8 mouse cellular contexts compared by ENCODE assay signal in the genomic region with DNA sequence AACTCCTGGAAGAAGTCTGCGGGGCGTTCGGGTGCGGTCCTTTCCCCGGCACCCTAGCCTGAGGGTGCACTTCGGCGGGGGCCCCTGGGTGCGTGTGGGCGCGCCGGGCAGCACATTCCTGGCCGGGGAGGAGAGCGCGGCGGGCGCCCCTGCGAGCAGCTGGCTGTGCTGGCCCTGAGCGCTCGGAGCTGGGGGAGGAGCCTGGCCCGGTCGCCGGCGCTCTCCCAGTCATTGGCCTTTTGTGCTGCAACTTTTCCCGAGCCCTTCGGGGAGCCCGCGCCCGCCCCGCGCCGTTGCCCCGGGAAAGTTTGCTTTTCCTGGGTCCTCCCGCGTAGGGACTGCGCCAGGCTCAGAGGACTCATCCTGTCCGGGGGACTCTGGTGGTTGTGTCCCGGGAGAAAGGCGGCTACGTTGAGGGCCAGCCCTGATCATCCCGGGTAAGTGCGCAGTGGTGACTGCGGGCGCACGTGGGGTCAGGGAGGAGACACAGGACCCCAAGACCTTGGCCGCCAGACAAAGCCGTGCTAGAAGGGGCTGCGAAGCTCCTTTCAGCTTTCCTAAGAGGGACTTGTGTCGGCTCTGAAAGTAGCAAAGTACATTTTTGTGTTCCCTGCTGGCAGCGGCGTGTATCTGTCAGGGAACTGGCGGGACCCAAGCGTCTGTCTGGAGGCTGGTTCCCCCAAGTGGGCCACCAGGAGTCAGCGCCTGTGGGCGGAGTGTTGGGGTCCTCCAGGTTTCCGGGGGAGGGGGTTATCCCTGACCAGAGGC.
DNase-seq lines count a peak whose midpoint lies in the region; ATAC-seq and TF ChIP-seq lines count a peak whose summit lies in the region.

No protein-coding gene starts in this region.

- H3K4me1 ChIP-seq in intestine, embryonic 16.5 days (ENCODE audit: control insufficient read depth, insufficient read depth, low read length) = peaks cover 33% of the 10 kb centered on the region
- peaks cover 25% of the 10 kb centered on the region for H3K4me1 ChIP-seq in lung, adult 2 months (ENCODE audit: control insufficient read depth, insufficient read depth, low read length)
- H3K4me1 ChIP-seq in neural tube, embryonic 15.5 days = peaks cover 19% of the 10 kb centered on the region

- H3K27me3 ChIP-seq in intestine, embryonic 16.5 days (replicated peaks; ENCODE audit: control insufficient read depth, insufficient read depth, low read length) = no peaks in the 10 kb centered on the region
- H3K27me3 ChIP-seq in neural tube, embryonic 15.5 days (replicated peaks) = 0 out of 2 replicates have a peak, but pooled peaks cover 5% of the 10 kb centered on the region

- peak; percentile 67 for ATAC-seq in common myeloid progenitor, adult 5-6 weeks (replicated peaks; ENCODE audit: low read depth, poor library complexity, severe bottlenecking)
- peak; percentile 59 for ATAC-seq in granulocyte monocyte progenitor cell, adult 5-6 weeks (replicated peaks; ENCODE audit: poor library complexity, severe bottlenecking)
- peak; percentile 92 for ATAC-seq in intestine, embryonic 16.5 days
- ATAC-seq in neural tube, embryonic 15.5 days (ENCODE audit: low FRiP score) = peak; percentile 83

- DNase-seq in layer of hippocampus, adult 11-12 months (ENCODE audit: low spot score) = peak; percentile 17
- DNase-seq in layer of hippocampus, postnatal 14 days (ENCODE audit: low spot score in 2 of 2) = no peak
- peak; percentile 86 for DNase-seq in lung, adult 2 months
- DNase-seq in thymus, postnatal 36 days = peak; percentile 51 to 60

- no peaks in the 10 kb centered on the region for H3K9me3 ChIP-seq in intestine, embryonic 16.5 days (ENCODE audit: control insufficient read depth, low read length)
- H3K9me3 ChIP-seq in neural tube, embryonic 15.5 days (replicated peaks) = no peaks in the 10 kb centered on the region

- under 1% methylated on average over 52 of the region's 55 CpGs for WGBS in intestine, embryonic 16.5 days
- WGBS in lung, adult 2 months = under 1% methylated on average over 55 of the region's 55 CpGs
- whole genome bisulfite sequencing in neural tube, embryonic 15.5 days = 0% methylated on average over 54 of the region's 55 CpGs

- TF ChIP-seq CTCF in lung, adult 2 months (IDR thresholded peaks at IDR 0.05; ENCODE audit: insufficient read depth, low read length) = no peak

- peak; percentile 32; the same call in 1 of the 2 replicates for TF ChIP-seq POLR2A in lung, adult 2 months (IDR thresholded peaks at IDR 0.05; ENCODE audit: borderline replicate concordance, extremely low read depth, low read depth, low read length)

- H3K36me3 ChIP-seq in intestine, embryonic 16.5 days (ENCODE audit: control insufficient read depth, insufficient read depth, low read length) = no peaks in the 10 kb centered on the region
- no peaks in the 10 kb centered on the region for H3K36me3 ChIP-seq in neural tube, embryonic 15.5 days

- peak overlapping the region; percentile 98 for H3K27ac ChIP-seq in intestine, embryonic 16.5 days (ENCODE audit: low read length)
- H3K27ac ChIP-seq in neural tube, embryonic 15.5 days (replicated peaks) = peak overlapping the region; percentile 74

- H3K4me3 ChIP-seq in intestine, embryonic 16.5 days (ENCODE audit: low read length) = peak overlapping the region; percentile 68
- peak overlapping the region; percentile 76 for H3K4me3 ChIP-seq in lung, adult 2 months (replicated peaks; ENCODE audit: extremely low read depth, low read depth, low read length)
- peak overlapping the region; percentile 51 for H3K4me3 ChIP-seq in neural tube, embryonic 15.5 days (replicated peaks)

- H3K9ac ChIP-seq in intestine, embryonic 16.5 days (ENCODE audit: low read depth, low read length) = peak overlapping the region; percentile 86
- peak overlapping the region; percentile 41 for H3K9ac ChIP-seq in neural tube, embryonic 15.5 days (replicated peaks)

- peak overlapping the region; percentile 84 for H3K4me2 ChIP-seq in intestine, embryonic 16.5 days (ENCODE audit: low read depth, low read length)
- peak overlapping the region; percentile 99 for H3K4me2 ChIP-seq in neural tube, embryonic 15.5 days

Comparison
In these comparisons a context has a peak if more than half of its experiments do, and no peak if none do; other contexts are left out.
1. DNase-seq: peak in layer of hippocampus, adult 11-12 months (single experiment), lung, adult 2 months (single experiment) and thymus, postnatal 36 days (2 of 2); none in layer of hippocampus, postnatal 14 days (0 of 2).
2. Peak in every context shown above with its lines, with median percentiles within 50 percentile points of each other: ATAC-seq and H3K4me3 ChIP-seq.